Mouse (Mus musculus) C2C12 (cell line): ENCODE results near the gene Pip4p1.

Experiments used
- CTCF ChIP-seq: IDR thresholded peaks from one replicate; pipeline ENCODE4 v1.5.1; 2011; ENCODE audit not compliant: control insufficient read depth, insufficient read depth, insufficient read length
- MAX ChIP-seq: IDR thresholded peaks from one replicate; pipeline ENCODE4 v1.6.1; 2011; ENCODE audit warnings: mild to moderate bottlenecking, control low read depth
- USF1 ChIP-seq: IDR thresholded peaks from one replicate; pipeline ENCODE4 v1.6.1; 2011; ENCODE audit warnings: low read depth, mild to moderate bottlenecking, control low read depth, moderate library complexity

GRCm38 (mm10) chr14:50955487-50955886 is 24.8 kb upstream of the Pip4p1 start:
- TF ChIP-seq CTCF (no peak), USF1 (no peak), MAX (no peak)
